In the genomic region with DNA sequence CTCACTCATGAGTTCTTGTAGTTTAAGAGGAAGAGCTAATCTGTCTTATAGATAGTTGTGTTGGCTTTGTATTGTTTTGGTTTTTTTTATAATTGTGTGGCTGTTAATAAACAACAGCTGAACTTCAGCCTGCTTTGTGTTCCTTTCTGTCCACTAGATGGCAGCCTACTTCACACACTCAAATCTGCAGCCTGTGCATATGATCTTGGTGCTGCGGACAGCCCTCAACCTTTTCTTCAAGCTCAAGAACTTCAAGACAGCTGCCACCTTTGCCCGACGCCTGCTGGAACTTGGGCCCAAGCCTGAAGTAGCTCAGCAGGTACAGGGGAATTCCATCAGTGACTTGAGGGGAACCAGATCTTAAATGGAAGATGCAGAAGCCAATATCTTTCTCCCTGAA, we compare ENCODE assay signal across 8 mouse cellular contexts. TPM values are rescaled to one million over a fixed set of nuclear protein-coding genes. Genes with fewer than 3 reads are reported as not detected.
A peak's percentile ranks its signal among the peaks of the same experiment; 100 is the strongest.
DNase-seq lines count a peak whose midpoint lies in the region; ATAC-seq and TF ChIP-seq lines count a peak whose summit lies in the region.

No protein-coding gene starts in this region.

- H3K27me3 ChIP-seq in liver, embryonic 16.5 days (ENCODE audit: control insufficient read depth, insufficient read depth, low read depth, low read length): no peaks in the 10 kb centered on the region
- no peaks in the 10 kb centered on the region for H3K27me3 ChIP-seq in small intestine, adult 2 months (ENCODE audit: control insufficient read depth, insufficient read depth, low read length)

- peak; percentile 62 to 65; a peak in 3 of 4 replicates for ATAC-seq in hematopoietic stem cell, adult 5-6 weeks (replicated peaks in 1 of 2; ENCODE audit: insufficient read depth in 1 of 2, low FRiP score in 2 of 2, low TSS enrichment in 1 of 2, low read depth in 1 of 2, poor library complexity in 2 of 2, severe bottlenecking in 2 of 2)
- ATAC-seq in liver, embryonic 16.5 days (ENCODE audit: low read depth): 0 out of 2 replicates have a peak, but pooled peaks have one; percentile 13

- peak; percentile 37 for DNase-seq in adrenal gland, adult 8-10 months
- no peak for DNase-seq in adrenal gland, postnatal 25 days
- peak; percentile 14 to 44 for DNase-seq in spleen, postnatal 36 days (ENCODE audit: low spot score in 2 of 2)
- no peak for DNase-seq in spleen, postnatal 14 days (ENCODE audit: low spot score in 2 of 2)
- peak; percentile 35 to 46 for DNase-seq in cerebellum, postnatal 36 days

- 48% methylated on average over 3 of the region's 3 CpGs for WGBS in liver, embryonic 16.5 days (ENCODE audit: insufficient replicate concordance)
- 26% methylated on average over 3 of the region's 3 CpGs for WGBS in small intestine, adult 2 months

- H3K4me2 ChIP-seq in liver, embryonic 16.5 days (ENCODE audit: low read depth, low read length): no peak overlapping the region

- no peak overlapping the region for H3K9ac ChIP-seq in liver, embryonic 16.5 days (ENCODE audit: low read depth, low read length)

- peak; percentile 62; the same call in 1 of the 2 replicates for TF ChIP-seq CTCF in small intestine, adult 2 months (IDR thresholded peaks at IDR 0.05; ENCODE audit: extremely low read depth, insufficient read length, insufficient replicate concordance, low read depth, low read length)

- TF ChIP-seq POLR2A in small intestine, adult 2 months (IDR thresholded peaks at IDR 0.05; ENCODE audit: low read depth, low read length): no peak

- H3K9me3 ChIP-seq in liver, embryonic 16.5 days (replicated peaks; ENCODE audit: control insufficient read depth, low read length): no peaks in the 10 kb centered on the region

- H3K36me3 ChIP-seq in liver, embryonic 16.5 days (ENCODE audit: control insufficient read depth, insufficient read depth): peaks cover 58% of the 10 kb centered on the region
- peaks cover 75% of the 10 kb centered on the region for H3K36me3 ChIP-seq in small intestine, adult 2 months (ENCODE audit: control insufficient read depth, insufficient read depth, low read length)

- no peak overlapping the region for H3K4me3 ChIP-seq in liver, embryonic 16.5 days (ENCODE audit: low read depth, low read length)
- H3K4me3 ChIP-seq in small intestine, adult 2 months (ENCODE audit: low read depth, low read length): no peak overlapping the region

- no peak overlapping the region for H3K27ac ChIP-seq in liver, embryonic 16.5 days (ENCODE audit: low read length)
- no peak overlapping the region for H3K27ac ChIP-seq in small intestine, adult 2 months (ENCODE audit: insufficient read depth, low read depth, low read length)

- no peaks in the 10 kb centered on the region for H3K4me1 ChIP-seq in liver, embryonic 16.5 days (ENCODE audit: control insufficient read depth, low read depth, low read length)
- no peaks in the 10 kb centered on the region for H3K4me1 ChIP-seq in small intestine, adult 2 months (ENCODE audit: control insufficient read depth, insufficient read depth, insufficient read length, low read length)

RNA-seq across cellular contexts. Expression of gene Pex19, which starts 6.8 kb away (rescaled TPM):
- total RNA-seq in adrenal gland, adult 8-10 months (2022): 100 to 1,000 TPM in 3 of 4 experiments, 10 to 100 TPM in 1; 99.8 to 153 (median 120) TPM
- total RNA-seq in adrenal gland, postnatal 25 days (2021): 106 and 158 TPM in 2 replicates
- 44.6 and 52.9 TPM in 2 replicates for total RNA-seq in hematopoietic stem cell, adult 5-6 weeks (2017)
- polyA plus RNA-seq in liver, embryonic 16.5 days (2015; fragmentation: Nextera tagmentation; extraction: Ambion mirVana): 42.4 and 43.9 TPM in 2 replicates
- 40.5 and 55.1 TPM in 2 replicates for polyA plus RNA-seq in small intestine, adult 2 months (2012; rRNA removed)

RNA-seq across cellular contexts. Expression of gene Dcaf8, which starts 28.2 kb away (rescaled TPM):
- 100 to 1,000 TPM; 141 to 189 (median 156) TPM for total RNA-seq in adrenal gland, adult 8-10 months (2022)
- total RNA-seq in adrenal gland, postnatal 25 days (2021): 130 and 169 TPM in 2 replicates
- total RNA-seq in hematopoietic stem cell, adult 5-6 weeks (2017): 196 and 208 TPM in 2 replicates
- 61.2 and 61.3 TPM in 2 replicates for polyA plus RNA-seq in liver, embryonic 16.5 days (2015; fragmentation: Nextera tagmentation; extraction: Ambion mirVana)
- polyA plus RNA-seq in small intestine, adult 2 months (2012; rRNA removed): 14.6 and 26.7 TPM in 2 replicates

RNA-seq across cellular contexts. Expression of gene Ncstn, which starts 37.1 kb away (rescaled TPM):
- 100 to 1,000 TPM; 110 to 135 (median 124) TPM for total RNA-seq in adrenal gland, adult 8-10 months (2022)
- total RNA-seq in adrenal gland, postnatal 25 days (2021): 101 and 117 TPM in 2 replicates
- total RNA-seq in hematopoietic stem cell, adult 5-6 weeks (2017): 24.0 and 25.1 TPM in 2 replicates
- 39.5 and 42.9 TPM in 2 replicates for polyA plus RNA-seq in liver, embryonic 16.5 days (2015; fragmentation: Nextera tagmentation; extraction: Ambion mirVana)
- 46.4 and 118 TPM in 2 replicates for polyA plus RNA-seq in small intestine, adult 2 months (2012; rRNA removed)

RNA-seq across cellular contexts. Expression of gene Copa, which starts 37.4 kb away (rescaled TPM):
- total RNA-seq in adrenal gland, adult 8-10 months (2022): 100 to 1,000 TPM; 180 to 214 (median 195) TPM
- 184 and 190 TPM in 2 replicates for total RNA-seq in adrenal gland, postnatal 25 days (2021)
- total RNA-seq in hematopoietic stem cell, adult 5-6 weeks (2017): 126 and 139 TPM in 2 replicates
- 75.9 and 82.2 TPM in 2 replicates for polyA plus RNA-seq in liver, embryonic 16.5 days (2015; fragmentation: Nextera tagmentation; extraction: Ambion mirVana)
- 25.0 and 46.0 TPM in 2 replicates for polyA plus RNA-seq in small intestine, adult 2 months (2012; rRNA removed)

Comparison
In these comparisons a context has a peak if more than half of its experiments do, and no peak if none do; other contexts are left out.
1. DNase-seq: peak in adrenal gland, adult 8-10 months (single experiment), spleen, postnatal 36 days (2 of 2) and cerebellum, postnatal 36 days (2 of 2); none in adrenal gland, postnatal 25 days (single experiment) and spleen, postnatal 14 days (0 of 2).